Mouse (Mus musculus): ENCODE results near the gene Sh3bp5l. TPM values are rescaled to one million over a fixed set of nuclear protein-coding genes. Genes with fewer than 3 reads are reported as not detected.

Sh3bp5l gene
- total and polyA plus RNA-seq, 3 experiments: 4.5 to 18.2 (median 18.1) TPM

DNA sequence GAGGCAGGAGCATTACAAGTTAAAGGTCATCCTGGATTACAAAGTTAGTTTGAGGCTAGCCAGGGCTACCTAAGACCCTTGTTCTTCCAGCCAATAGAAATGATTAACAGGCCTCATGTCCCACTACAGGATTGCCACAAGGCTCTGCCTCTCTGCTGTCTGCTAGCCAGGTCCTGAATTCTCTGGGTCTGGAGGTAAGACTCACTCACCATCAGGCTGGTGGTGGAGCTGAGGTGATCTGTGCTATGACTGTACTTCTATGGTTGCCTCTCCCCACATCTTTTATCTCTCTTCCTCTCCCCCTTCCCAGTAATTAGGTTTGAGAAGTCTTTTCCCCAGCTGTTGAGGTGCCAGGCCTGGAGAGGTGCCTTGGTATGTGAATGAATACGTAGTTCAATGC is 49.0 kb downstream of the Sh3bp5l start:
- H3K4me1 ChIP-seq (ENCODE audit: insufficient read depth, low read depth, low read length): peaks cover 38% of the 10 kb centered on the region
- ATAC-seq (ENCODE audit: extremely low read depth, insufficient number of reproducible peaks, low FRiP score, poor library complexity, severe bottlenecking): peak; percentile 57
- H3K4me3 ChIP-seq (ENCODE audit: low read depth, low read length): no peak overlapping the region
- H3K9me3 ChIP-seq (replicated peaks): no peaks in the 10 kb centered on the region
- peak; percentile 41 for DNase-seq (ENCODE audit: low spot score)
- H3K36me3 ChIP-seq (replicated peaks): no peaks in the 10 kb centered on the region
- TF ChIP-seq GATA2 (IDR thresholded peaks at IDR 0.05; ENCODE audit: borderline replicate concordance, low read depth, low read length) (no peak), POLR2AphosphoS5 (IDR thresholded peaks at IDR 0.05; ENCODE audit: insufficient replicate concordance, low read depth, low read length) (no peak), CTCF (IDR thresholded peaks at IDR 0.05; ENCODE audit: low read depth, low read length) (no peak), TAL1 (conservative IDR thresholded peaks at IDR 0.05; ENCODE audit: low read depth, low read length) (0 out of 2 replicates have a peak, but pooled peaks have one; percentile 24), GATA1 (IDR thresholded peaks at IDR 0.05; ENCODE audit: borderline replicate concordance, low read length) (no peak)
- H3K27me3 ChIP-seq (ENCODE audit: insufficient read depth, low read length): peaks cover 3% of the 10 kb centered on the region; the same call in 1 of the 2 replicates

- peaks cover 3% of the 10 kb centered on the region; the same call in 1 of the 2 replicates for H3K27me3 ChIP-seq (ENCODE audit: insufficient read depth, low read length)
- no peak for TF ChIP-seq GATA1 (IDR thresholded peaks at IDR 0.05; ENCODE audit: borderline replicate concordance, low read length)
Measured at GRCm38 (mm10) chr11:58382471-58382870, 51.9 kb downstream of the Sh3bp5l start.

More at GRCm38 (mm10) chr11:58382471-58382870, 51.9 kb downstream of the Sh3bp5l start:
- Histone ChIP-seq H3K9me3 (replicated peaks) (no peaks in the 10 kb centered on the region), H3K36me3 (replicated peaks) (no peaks in the 10 kb centered on the region), H3K4me3 (ENCODE audit: low read depth, low read length) (no peak overlapping the region), H3K4me1 (ENCODE audit: insufficient read depth, low read depth, low read length) (peaks cover 62% of the 10 kb centered on the region)
- DNase-seq (ENCODE audit: low spot score) (no peak), ATAC-seq (ENCODE audit: extremely low read depth, insufficient number of reproducible peaks, low FRiP score, poor library complexity, severe bottlenecking) (no peak)

Other genes with a start within 250 kb of the Sh3bp5l start
Only the 20 nearest of the 21 such genes appear.
- gene Gm12248, start 237.6 kb upstream of the Sh3bp5l start, total RNA-seq (2014; fragmentation: Nextera tagmentation): 0.90 and 2.5 TPM in 2 replicates
- gene Gm12248, start 237.6 kb upstream of the Sh3bp5l start, total RNA-seq (2017): 0.76 TPM in 1 of 2 replicates, not detected in the other
- gene Gm12248, start 237.6 kb upstream of the Sh3bp5l start, polyA plus RNA-seq (2012): 0.05 TPM in 1 of 2 replicates, not detected in the other
- 64.2 and 65.1 TPM in 2 replicates for gene Cnot8, start 226.6 kb upstream of the Sh3bp5l start, total RNA-seq (2014; fragmentation: Nextera tagmentation)
- gene Cnot8, start 226.6 kb upstream of the Sh3bp5l start, total RNA-seq (2017): 111 and 126 TPM in 2 replicates
- gene Cnot8, start 226.6 kb upstream of the Sh3bp5l start, polyA plus RNA-seq (2012): 4.4 and 5.5 TPM in 2 replicates
- 43.9 and 61.6 TPM in 2 replicates for gene Gemin5, start 162.2 kb upstream of the Sh3bp5l start, total RNA-seq (2014; fragmentation: Nextera tagmentation)
- gene Gemin5, start 162.2 kb upstream of the Sh3bp5l start, total RNA-seq (2017): 25.9 and 26.3 TPM in 2 replicates
- 14.6 and 19.6 TPM in 2 replicates for gene Gemin5, start 162.2 kb upstream of the Sh3bp5l start, polyA plus RNA-seq (2012)
- 67.5 and 82.1 TPM in 2 replicates for gene Mrpl22, start 159.1 kb upstream of the Sh3bp5l start, total RNA-seq (2014; fragmentation: Nextera tagmentation)
- gene Mrpl22, start 159.1 kb upstream of the Sh3bp5l start, total RNA-seq (2017): 72.6 and 81.6 TPM in 2 replicates
- 9.5 and 19.0 TPM in 2 replicates for gene Mrpl22, start 159.1 kb upstream of the Sh3bp5l start, polyA plus RNA-seq (2012)
- gene Igtp, start 131.2 kb upstream of the Sh3bp5l start, total RNA-seq (2014; fragmentation: Nextera tagmentation): 10.3 and 11.1 TPM in 2 replicates
- 9.9 and 11.0 TPM in 2 replicates for gene Igtp, start 131.2 kb upstream of the Sh3bp5l start, total RNA-seq (2017)
- 1.2 and 1.4 TPM in 2 replicates for gene Igtp, start 131.2 kb upstream of the Sh3bp5l start, polyA plus RNA-seq (2012)
- 6.7 and 7.1 TPM in 2 replicates for gene Irgm2, start 131.1 kb upstream of the Sh3bp5l start, total RNA-seq (2014; fragmentation: Nextera tagmentation)
- gene Irgm2, start 131.1 kb upstream of the Sh3bp5l start, total RNA-seq (2017): 6.0 and 6.3 TPM in 2 replicates
- 0.18 and 0.30 TPM in 2 replicates for gene Irgm2, start 131.1 kb upstream of the Sh3bp5l start, polyA plus RNA-seq (2012)
- gene 4930438A08Rik, start 55.9 kb upstream of the Sh3bp5l start, total RNA-seq (2014; fragmentation: Nextera tagmentation): not detected in 2 replicates
- gene 4930438A08Rik, start 55.9 kb upstream of the Sh3bp5l start, total RNA-seq (2017): 0.05 TPM in 1 of 2 replicates, not detected in the other
- not detected in 2 replicates for gene 4930438A08Rik, start 55.9 kb upstream of the Sh3bp5l start, polyA plus RNA-seq (2012)
- 14.4 and 17.5 TPM in 2 replicates for gene Zfp692, start 23.7 kb upstream of the Sh3bp5l start, total RNA-seq (2014; fragmentation: Nextera tagmentation)
- 14.5 and 20.0 TPM in 2 replicates for gene Zfp692, start 23.7 kb upstream of the Sh3bp5l start, total RNA-seq (2017)
- gene Zfp692, start 23.7 kb upstream of the Sh3bp5l start, polyA plus RNA-seq (2012): 15.5 and 16.6 TPM in 2 replicates
- gene Zfp672, start 385 bp upstream of the Sh3bp5l start, total RNA-seq (2014; fragmentation: Nextera tagmentation): 24.2 and 27.1 TPM in 2 replicates
- 27.2 and 29.6 TPM in 2 replicates for gene Zfp672, start 385 bp upstream of the Sh3bp5l start, total RNA-seq (2017)
- 7.9 TPM in 2 replicates for gene Zfp672, start 385 bp upstream of the Sh3bp5l start, polyA plus RNA-seq (2012)
- 0.68 and 1.2 TPM in 2 replicates for gene Lypd8, start 48.3 kb downstream of the Sh3bp5l start, total RNA-seq (2014; fragmentation: Nextera tagmentation)
- gene Lypd8, start 48.3 kb downstream of the Sh3bp5l start, total RNA-seq (2017): 0.16 and 0.29 TPM in 2 replicates
- 0.07 TPM in 1 of 2 replicates, not detected in the other for gene Lypd8, start 48.3 kb downstream of the Sh3bp5l start, polyA plus RNA-seq (2012)
- gene 1810065E05Rik, start 90.4 kb downstream of the Sh3bp5l start, total RNA-seq (2014; fragmentation: Nextera tagmentation): not detected in 2 replicates
- not detected in 2 replicates for gene 1810065E05Rik, start 90.4 kb downstream of the Sh3bp5l start, total RNA-seq (2017)
- not detected in 2 replicates for gene 1810065E05Rik, start 90.4 kb downstream of the Sh3bp5l start, polyA plus RNA-seq (2012)
- not detected in 2 replicates for gene Gm12253, start 101.8 kb downstream of the Sh3bp5l start, total RNA-seq (2014; fragmentation: Nextera tagmentation)
- not detected in 2 replicates for gene Gm12253, start 101.8 kb downstream of the Sh3bp5l start, total RNA-seq (2017)
- not detected in 2 replicates for gene Gm12253, start 101.8 kb downstream of the Sh3bp5l start, polyA plus RNA-seq (2012)
- not detected in 2 replicates for gene Lypd9, start 122.2 kb downstream of the Sh3bp5l start, total RNA-seq (2014; fragmentation: Nextera tagmentation)
- not detected in 2 replicates for gene Lypd9, start 122.2 kb downstream of the Sh3bp5l start, total RNA-seq (2017)
- gene Lypd9, start 122.2 kb downstream of the Sh3bp5l start, polyA plus RNA-seq (2012): not detected in 2 replicates
- gene Olfr30, start 131.5 kb downstream of the Sh3bp5l start, total RNA-seq (2014; fragmentation: Nextera tagmentation): not detected in 2 replicates
- 0.12 TPM in 1 of 2 replicates, not detected in the other for gene Olfr30, start 131.5 kb downstream of the Sh3bp5l start, total RNA-seq (2017)
- gene Olfr30, start 131.5 kb downstream of the Sh3bp5l start, polyA plus RNA-seq (2012): not detected in 2 replicates
- not detected in 2 replicates for gene Olfr332, start 161.8 kb downstream of the Sh3bp5l start, total RNA-seq (2014; fragmentation: Nextera tagmentation)
- gene Olfr332, start 161.8 kb downstream of the Sh3bp5l start, total RNA-seq (2017): 0.11 TPM in 1 of 2 replicates, not detected in the other
- not detected in 2 replicates for gene Olfr332, start 161.8 kb downstream of the Sh3bp5l start, polyA plus RNA-seq (2012)
- gene Olfr331, start 171.8 kb downstream of the Sh3bp5l start, total RNA-seq (2014; fragmentation: Nextera tagmentation): not detected in 2 replicates
- gene Olfr331, start 171.8 kb downstream of the Sh3bp5l start, total RNA-seq (2017): not detected in 2 replicates
- gene Olfr331, start 171.8 kb downstream of the Sh3bp5l start, polyA plus RNA-seq (2012): not detected in 2 replicates
- not detected in 2 replicates for gene Olfr330, start 204.1 kb downstream of the Sh3bp5l start, total RNA-seq (2014; fragmentation: Nextera tagmentation)
- 0.11 TPM in 1 of 2 replicates, not detected in the other for gene Olfr330, start 204.1 kb downstream of the Sh3bp5l start, total RNA-seq (2017)
- not detected in 2 replicates for gene Olfr330, start 204.1 kb downstream of the Sh3bp5l start, polyA plus RNA-seq (2012)
- gene Olfr329-ps, start 215.7 kb downstream of the Sh3bp5l start, total RNA-seq (2014; fragmentation: Nextera tagmentation): not detected in 2 replicates
- gene Olfr329-ps, start 215.7 kb downstream of the Sh3bp5l start, total RNA-seq (2017): 0.29 TPM in 1 of 2 replicates, not detected in the other
- gene Olfr329-ps, start 215.7 kb downstream of the Sh3bp5l start, polyA plus RNA-seq (2012): not detected in 2 replicates
- not detected in 2 replicates for gene Olfr328, start 224.9 kb downstream of the Sh3bp5l start, total RNA-seq (2014; fragmentation: Nextera tagmentation)
- gene Olfr328, start 224.9 kb downstream of the Sh3bp5l start, total RNA-seq (2017): 0.16 and 0.29 TPM in 2 replicates
- gene Olfr328, start 224.9 kb downstream of the Sh3bp5l start, polyA plus RNA-seq (2012): not detected in 2 replicates
- not detected in 2 replicates for gene Olfr224, start 239.8 kb downstream of the Sh3bp5l start, total RNA-seq (2014; fragmentation: Nextera tagmentation)
- 0.11 TPM in 1 of 2 replicates, not detected in the other for gene Olfr224, start 239.8 kb downstream of the Sh3bp5l start, total RNA-seq (2017)
- not detected in 2 replicates for gene Olfr224, start 239.8 kb downstream of the Sh3bp5l start, polyA plus RNA-seq (2012)

Data from G1E (cell line).